Mouse (Mus musculus) hindbrain, embryonic 12.5 days (tissue): ENCODE measurements at regions not wholly inside any gene's neighbourhood (a gene's known extent, or its start where the extent isn't known, plus 50 kb on each side); places are given as distances from the start of the nearest gene placed in this dataset.

ENCODE experiments used
- ATAC-seq: fragments of 200-750 bp; cut with Nextera tagmentation; 2 replicates; pipeline ENCODE4 v1.8.0; 2017; ENCODE audit warnings: moderate TSS enrichment; ENCODE audit not compliant: low FRiP score
- H3K27ac ChIP-seq: fragments of 300-500 bp; sonication (generic); 2 replicates; pipeline ENCODE4 v1.5.1; 2016; ENCODE audit warnings: mild to moderate bottlenecking
- H3K27me3 ChIP-seq: fragments of 300-500 bp; sonication (generic); 2 replicates; pipeline ENCODE4 v1.6.1; 2016; ENCODE audit warnings: mild to moderate bottlenecking
- H3K36me3 ChIP-seq: fragments of 300-500 bp; sonication (generic); 2 replicates; pipeline ENCODE4 v1.6.1; 2016; ENCODE audit warnings: mild to moderate bottlenecking
- H3K4me1 ChIP-seq: fragments of 300-500 bp; sonication (generic); 2 replicates; pipeline ENCODE4 v1.6.1; 2016
- H3K4me2 ChIP-seq: fragments of 300-500 bp; sonication (generic); replicated peaks from 2 replicates; pipeline ENCODE4 v1.6.1; 2016; ENCODE audit warnings: mild to moderate bottlenecking
- H3K4me3 ChIP-seq: fragments of 300-500 bp; sonication (generic); 2 replicates; pipeline ENCODE4 v1.5.1; 2016; ENCODE audit warnings: mild to moderate bottlenecking
- H3K9ac ChIP-seq: fragments of 300-500 bp; sonication (generic); 2 replicates; pipeline ENCODE4 v1.6.1; 2016; ENCODE audit warnings: mild to moderate bottlenecking, moderate library complexity
- H3K9me3 ChIP-seq: fragments of 300-500 bp; sonication (generic); replicated peaks from 2 replicates; pipeline ENCODE4 v1.6.1; 2016; ENCODE audit warnings: mild to moderate bottlenecking
- WGBS: fragments of 180-500 bp; shearing (Covaris S2); methylation state at CpG from one replicate; pipeline ENCODE4 v1.1.7; 2016; 5-methylcytosine and 5-hydroxymethylcytosine counted together

DNA sequence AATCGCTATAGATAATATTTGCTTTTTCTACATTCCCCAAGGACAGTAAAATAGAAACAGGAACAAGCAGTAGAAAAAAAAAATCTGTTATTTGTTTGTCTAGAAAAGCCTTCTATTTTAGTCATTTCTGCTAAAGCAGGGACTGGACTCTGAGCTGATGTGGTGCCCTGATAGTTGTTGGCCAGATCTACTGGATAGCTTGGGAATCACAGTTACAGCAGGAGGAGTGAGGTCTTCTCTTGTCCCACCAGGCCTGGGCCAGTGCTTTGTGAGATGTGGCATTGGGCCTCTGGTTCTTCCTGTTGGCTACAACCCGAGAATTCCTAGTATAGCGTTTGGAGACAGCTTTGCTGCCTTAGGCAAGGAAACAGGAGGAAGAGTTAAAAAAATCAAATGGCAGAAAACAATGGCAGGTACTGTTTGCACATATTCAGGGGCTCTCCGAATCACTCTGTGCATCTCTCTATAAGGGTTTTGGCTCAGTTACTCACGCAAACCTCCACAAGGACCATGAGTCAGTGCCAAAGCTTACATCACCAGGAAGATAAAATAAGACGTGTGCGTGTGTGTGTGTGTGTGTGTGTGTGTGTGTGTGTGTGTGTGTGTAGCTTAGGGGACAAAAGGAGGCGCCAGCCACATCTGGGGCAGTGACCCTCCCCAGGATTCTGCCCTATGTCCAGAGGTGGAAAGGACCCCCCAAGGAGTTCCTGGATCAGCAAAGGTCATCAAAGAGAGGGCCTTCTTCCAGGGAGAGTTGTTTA lies 248.1 kb downstream of the Itga8 start:
- WGBS, result 51% methylated on average over 8 of the region's 8 CpGs
- H3K27me3 ChIP-seq, result peaks cover 9% of the 10 kb centered on the region
- no peaks in the 10 kb centered on the region for H3K36me3 ChIP-seq
- no peak overlapping the region for H3K9ac ChIP-seq
- H3K9me3 ChIP-seq, result no peaks in the 10 kb centered on the region
- no peak overlapping the region for H3K4me2 ChIP-seq
- no peak for ATAC-seq
- H3K27ac ChIP-seq, result no peak overlapping the region
- H3K4me1 ChIP-seq, result no peaks in the 10 kb centered on the region
- H3K4me3 ChIP-seq, result no peak overlapping the region

DNA sequence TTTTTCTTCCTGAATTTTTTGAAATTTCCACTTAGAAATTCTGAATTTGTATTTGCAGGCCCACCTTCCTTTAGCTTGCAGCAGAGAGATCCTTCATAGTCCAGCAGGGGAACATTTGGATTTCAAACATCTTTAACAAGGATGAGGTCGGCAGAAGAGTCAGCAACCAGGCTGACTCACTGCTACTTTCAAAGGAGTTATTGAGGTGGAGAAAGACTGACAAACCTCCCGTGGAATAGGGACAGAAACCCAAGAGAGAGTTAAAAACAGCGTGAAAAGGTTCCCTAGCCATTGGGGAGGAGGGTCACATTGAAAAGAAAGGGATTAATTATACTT lies 247.6 kb downstream of the Itga8 start:
- ATAC-seq, result no peak
- H3K9ac ChIP-seq, result no peak overlapping the region
- H3K27me3 ChIP-seq, result peaks cover 9% of the 10 kb centered on the region
- H3K4me2 ChIP-seq, result no peak overlapping the region
- no peak overlapping the region for H3K27ac ChIP-seq
- no peaks in the 10 kb centered on the region for H3K4me1 ChIP-seq
- H3K36me3 ChIP-seq, result no peaks in the 10 kb centered on the region
- no peak overlapping the region for H3K4me3 ChIP-seq
- 9% methylated on average over 3 of the region's 3 CpGs for WGBS
- H3K9me3 ChIP-seq, result no peaks in the 10 kb centered on the region
